Mouse (Mus musculus): ENCODE data around the gene Fam160b1. TPM values are rescaled to one million over a fixed set of nuclear protein-coding genes. Genes with fewer than 3 reads are reported as not detected.

Gene Fam160b1
- polyA plus RNA-seq, 1 experiment from 2014 or later: 12.8 TPM

DNA sequence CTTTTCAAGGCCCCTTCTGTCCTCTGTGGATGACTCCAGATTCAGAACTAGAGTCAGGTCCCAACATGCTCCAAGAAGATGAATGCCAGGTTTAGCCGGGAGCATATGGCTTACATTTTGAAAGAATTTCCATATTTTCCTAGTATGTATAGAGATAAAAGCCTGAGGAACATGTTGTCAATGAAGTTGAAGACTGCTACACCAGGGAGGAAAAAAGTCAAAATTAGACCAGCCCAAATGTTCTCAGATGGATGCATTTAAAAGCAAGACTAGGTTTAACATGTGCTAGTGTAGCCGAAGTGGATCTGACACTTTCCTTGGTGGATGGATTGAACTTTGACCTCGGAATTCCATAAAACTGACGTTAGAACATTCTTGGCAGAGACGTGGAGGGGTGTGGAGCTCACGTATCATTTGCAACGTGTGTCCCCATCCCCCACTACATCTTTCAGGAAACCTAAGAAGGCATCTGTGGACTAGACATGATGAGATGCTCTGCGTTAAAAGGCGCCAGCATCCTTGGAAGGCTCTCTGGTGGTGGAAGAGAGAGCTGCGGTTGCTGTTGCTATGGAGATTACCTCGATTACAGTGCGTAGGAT lies 8.0 kb upstream of the Fam160b1 start:
- peaks cover 13% of the 10 kb centered on the region for H3K4me1 ChIP-seq (replicated peaks)
- no peaks in the 10 kb centered on the region for H3K9me3 ChIP-seq
- H3K36me3 ChIP-seq: no peaks in the 10 kb centered on the region
- H3K9ac ChIP-seq: no peak overlapping the region
- H3K27ac ChIP-seq: no peak overlapping the region
- no peaks in the 10 kb centered on the region for H3K27me3 ChIP-seq (replicated peaks)
- 67% methylated on average over 12 of the region's 12 CpGs for WGBS
- H3K4me2 ChIP-seq (replicated peaks): no peak overlapping the region
- H3K4me3 ChIP-seq (replicated peaks): no peak overlapping the region
- ATAC-seq: no peak

GRCm38 (mm10) chr19:57353228-57353627 lies 7.3 kb upstream of the Fam160b1 start:
- H3K27me3 ChIP-seq (replicated peaks): no peaks in the 10 kb centered on the region
- H3K4me2 ChIP-seq (replicated peaks): no peak overlapping the region
- H3K9ac ChIP-seq: no peak overlapping the region
- WGBS: 86% methylated on average over 10 of the region's 10 CpGs
- no peak overlapping the region for H3K4me3 ChIP-seq (replicated peaks)
- H3K27ac ChIP-seq: no peak overlapping the region
- no peak for ATAC-seq
- no peaks in the 10 kb centered on the region for H3K36me3 ChIP-seq
- no peaks in the 10 kb centered on the region for H3K9me3 ChIP-seq
- peaks cover 18% of the 10 kb centered on the region for H3K4me1 ChIP-seq (replicated peaks)

GRCm38 (mm10) chr19:57354050-57354449 lies 6.4 kb upstream of the Fam160b1 start:
- Histone ChIP-seq H3K9ac (no peak overlapping the region), H3K27ac (no peak overlapping the region), H3K36me3 (no peaks in the 10 kb centered on the region), H3K4me2 (replicated peaks) (no peak overlapping the region), H3K27me3 (replicated peaks) (no peaks in the 10 kb centered on the region), H3K4me1 (replicated peaks) (peaks cover 25% of the 10 kb centered on the region), H3K9me3 (no peaks in the 10 kb centered on the region), H3K4me3 (replicated peaks) (no peak overlapping the region)
- no peak for ATAC-seq
- WGBS: 92% methylated on average over 11 of the region's 11 CpGs

DNA sequence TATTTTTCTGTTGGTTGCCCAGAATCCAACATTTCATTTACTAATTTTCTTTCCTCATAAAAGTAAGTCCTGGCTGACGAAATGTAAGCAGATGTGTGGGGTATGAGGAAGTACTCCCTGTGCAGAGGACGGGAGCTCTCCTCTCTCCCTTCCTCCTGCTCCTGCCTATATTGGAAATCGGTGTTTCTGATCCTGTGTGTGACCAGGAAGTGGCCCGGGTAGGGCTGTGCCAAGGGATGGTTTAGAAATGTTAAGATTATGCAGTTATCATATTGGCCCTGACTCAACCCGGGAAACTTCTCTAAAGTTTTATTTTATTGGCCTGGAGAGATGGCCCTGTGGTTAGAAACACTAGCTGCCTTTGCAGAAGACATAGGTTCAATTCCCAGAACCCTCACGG lies 5.8 kb upstream of the Fam160b1 start:
- ATAC-seq: no peak
- 61% methylated on average over 6 of the region's 6 CpGs for WGBS
- no peak overlapping the region for H3K4me2 ChIP-seq (replicated peaks)
- no peaks in the 10 kb centered on the region for H3K9me3 ChIP-seq
- no peak overlapping the region for H3K9ac ChIP-seq
- peaks cover 29% of the 10 kb centered on the region for H3K4me1 ChIP-seq (replicated peaks)
- H3K27ac ChIP-seq: 0 out of 2 replicates have a peak overlapping the region, but pooled peaks have one; percentile 41
- H3K4me3 ChIP-seq (replicated peaks): no peak overlapping the region
- no peaks in the 10 kb centered on the region for H3K27me3 ChIP-seq (replicated peaks)
- H3K36me3 ChIP-seq: no peaks in the 10 kb centered on the region

GRCm38 (mm10) chr19:57355451-57356251 lies 4.8 kb upstream of the Fam160b1 start:
- H3K4me3 ChIP-seq (replicated peaks): no peak overlapping the region
- H3K27me3 ChIP-seq (replicated peaks): no peaks in the 10 kb centered on the region
- peak overlapping the region; percentile 22; the same call in 1 of the 2 replicates for H3K4me2 ChIP-seq (replicated peaks)
- no peak overlapping the region for H3K9ac ChIP-seq
- H3K27ac ChIP-seq: peak overlapping the region; percentile 76
- H3K4me1 ChIP-seq (replicated peaks): peaks cover 29% of the 10 kb centered on the region
- H3K36me3 ChIP-seq: no peaks in the 10 kb centered on the region
- no peaks in the 10 kb centered on the region for H3K9me3 ChIP-seq
- 47% methylated on average over 16 of the region's 16 CpGs for WGBS
- 0 out of 2 replicates have a peak, but pooled peaks have one; percentile 23 for ATAC-seq

- Histone ChIP-seq H3K27me3 (replicated peaks) (no peaks in the 10 kb centered on the region), H3K4me1 (replicated peaks) (peaks cover 29% of the 10 kb centered on the region), H3K36me3 (no peaks in the 10 kb centered on the region), H3K27ac (peak overlapping the region; percentile 76), H3K4me3 (replicated peaks) (no peak overlapping the region), H3K9ac (no peak overlapping the region), H3K4me2 (replicated peaks) (0 out of 2 replicates have a peak overlapping the region, but pooled peaks have one; percentile 22), H3K9me3 (no peaks in the 10 kb centered on the region)
- WGBS: 50% methylated on average over 7 of the region's 7 CpGs
- no peak for ATAC-seq
Observed at GRCm38 (mm10) chr19:57356273-57356672, 4.2 kb upstream of the Fam160b1 start.

GRCm38 (mm10) chr19:57357244-57357643 lies 3.2 kb upstream of the Fam160b1 start:
- Histone ChIP-seq H3K4me1 (replicated peaks) (peaks cover 29% of the 10 kb centered on the region), H3K36me3 (no peaks in the 10 kb centered on the region), H3K4me3 (replicated peaks) (no peak overlapping the region), H3K4me2 (replicated peaks) (no peak overlapping the region), H3K9me3 (no peaks in the 10 kb centered on the region), H3K9ac (no peak overlapping the region), H3K27ac (0 out of 2 replicates have a peak overlapping the region, but pooled peaks have one; percentile 51), H3K27me3 (replicated peaks) (no peaks in the 10 kb centered on the region)
- WGBS: 78% methylated on average over 6 of the region's 6 CpGs
- ATAC-seq: no peak

DNA sequence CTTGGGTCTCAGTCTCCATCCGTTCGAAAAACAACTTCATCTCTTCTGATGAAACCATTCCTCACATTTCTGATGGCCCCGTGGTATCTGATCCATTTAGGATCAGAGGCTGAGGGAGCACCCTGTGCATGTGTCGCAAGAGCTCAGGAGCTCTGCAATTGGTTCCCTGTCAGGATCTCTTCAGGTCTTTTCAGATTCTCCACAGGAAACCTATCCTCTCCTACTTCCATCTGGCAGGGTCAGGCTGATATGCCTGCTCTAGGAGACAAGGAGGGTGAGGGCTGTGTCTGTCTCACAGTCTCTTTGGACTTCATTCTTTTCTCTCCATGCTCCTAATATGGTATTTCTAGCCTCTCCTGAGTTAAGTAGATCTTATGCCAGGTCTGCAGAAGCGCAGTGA lies 2.7 kb upstream of the Fam160b1 start:
- no peak overlapping the region for H3K9ac ChIP-seq
- H3K27me3 ChIP-seq (replicated peaks): no peaks in the 10 kb centered on the region
- H3K4me1 ChIP-seq (replicated peaks): peaks cover 34% of the 10 kb centered on the region
- WGBS: 83% methylated on average over 5 of the region's 5 CpGs
- peak overlapping the region; percentile 51 for H3K27ac ChIP-seq
- H3K9me3 ChIP-seq: no peaks in the 10 kb centered on the region
- no peak overlapping the region for H3K4me3 ChIP-seq (replicated peaks)
- peak overlapping the region; percentile 72; the same call in 1 of the 2 replicates for H3K4me2 ChIP-seq (replicated peaks)
- ATAC-seq: no peak
- H3K36me3 ChIP-seq: no peaks in the 10 kb centered on the region

DNA sequence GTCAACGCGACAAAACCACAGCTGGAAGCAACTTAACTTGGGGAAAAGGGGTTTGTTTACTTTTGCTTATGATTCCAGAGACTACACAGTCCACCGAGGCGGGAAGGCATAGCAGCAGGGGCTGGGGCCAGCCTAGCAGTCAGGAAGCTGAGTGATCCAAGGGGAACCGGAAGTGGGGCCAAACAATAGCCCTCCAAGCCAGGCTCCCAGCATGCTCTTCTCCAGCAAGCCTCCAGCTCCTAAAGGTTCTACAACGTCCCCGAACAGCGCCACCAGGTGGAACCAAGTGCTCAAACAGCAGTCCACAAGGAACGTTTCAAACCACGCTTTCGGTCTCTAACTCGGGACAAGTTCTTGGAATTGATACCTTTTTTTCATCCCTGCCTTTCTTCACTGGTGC lies 2.2 kb upstream of the Fam160b1 start:
- Histone ChIP-seq H3K9ac (no peak overlapping the region), H3K36me3 (no peaks in the 10 kb centered on the region), H3K9me3 (no peaks in the 10 kb centered on the region), H3K4me2 (replicated peaks) (peak overlapping the region; percentile 72), H3K27me3 (replicated peaks) (no peaks in the 10 kb centered on the region), H3K4me1 (replicated peaks) (peaks cover 39% of the 10 kb centered on the region), H3K27ac (peak overlapping the region; percentile 51; the same call in 1 of the 2 replicates), H3K4me3 (replicated peaks) (no peak overlapping the region)
- WGBS: 58% methylated on average over 12 of the region's 12 CpGs
- ATAC-seq: no peak

GRCm38 (mm10) chr19:57358836-57359598 lies 1.5 kb upstream of the Fam160b1 start:
- 87% methylated on average over 20 of the region's 20 CpGs for WGBS
- Histone ChIP-seq H3K27ac (no peak overlapping the region), H3K27me3 (replicated peaks) (no peaks in the 10 kb centered on the region), H3K9me3 (no peaks in the 10 kb centered on the region), H3K4me1 (replicated peaks) (peaks cover 41% of the 10 kb centered on the region), H3K4me2 (replicated peaks) (peak overlapping the region; percentile 72), H3K4me3 (replicated peaks) (no peak overlapping the region), H3K36me3 (no peaks in the 10 kb centered on the region), H3K9ac (no peak overlapping the region)
- no peak for ATAC-seq

- Histone ChIP-seq H3K36me3 (no peaks in the 10 kb centered on the region), H3K27ac (peak overlapping the region; percentile 44; the same call in 1 of the 2 replicates), H3K4me3 (replicated peaks) (peak overlapping the region; percentile 98), H3K4me1 (replicated peaks) (peaks cover 47% of the 10 kb centered on the region), H3K27me3 (replicated peaks) (no peaks in the 10 kb centered on the region), H3K9me3 (no peaks in the 10 kb centered on the region), H3K9ac (peak overlapping the region; percentile 39; the same call in 1 of the 2 replicates), H3K4me2 (replicated peaks) (peak overlapping the region; percentile 72)
- no peak for ATAC-seq
- 34% methylated on average over 10 of the region's 10 CpGs for WGBS
Observed at GRCm38 (mm10) chr19:57359701-57360326, 666 bp upstream of the Fam160b1 start.
